Mouse (Mus musculus) CD8-positive naive resting alpha-beta T cell, adult 2 months (primary cell): ENCODE results near the gene Olfr743.
"Not testable (repeated sequence)": the region's sequence is repeated elsewhere in the genome, so short reads cannot be mapped to it uniquely, and the experiment has no call there.

Experiments
- DNase-seq, 2 experiments: peaks; one replicate each; pipeline ENCODE4 v3.0.0; 2022; ENCODE audit warnings: low read depth in 2 of 2, low spot score in 2 of 2

Olfr743 gene

GRCm38 (mm10) chr14:50521539-50521938 lies at the start of gene Olfr743:
Olfr743 (plus strand) TSS chr14:50521839.
- no peak for DNase-seq

- no peak for DNase-seq
These were observed 49.2 kb upstream of the Olfr743 start, which contains the start of gene Olfr741 for GRCm38 (mm10) chr14:50472438-50472837. Olfr741 (plus strand) TSS chr14:50472738.

GRCm38 (mm10) chr14:50478406-50478805 lies 43.2 kb upstream of the Olfr743 start:
- no peak for DNase-seq

GRCm38 (mm10) chr14:50503300-50503699 lies 18.3 kb upstream of the Olfr743 start, which contains the start of gene Olfr742:
Olfr742 (plus strand) TSS chr14:50503600.
- no peak for DNase-seq

- DNase-seq: no peak
These were observed 31.1 kb downstream of the Olfr743 start for GRCm38 (mm10) chr14:50552734-50553133.

- DNase-seq: not testable (repeated sequence)
These were observed 51.4 kb downstream of the Olfr743 start for GRCm38 (mm10) chr14:50573056-50573455.
